ENCODE assay signal across 8 mouse cellular contexts in the genomic region with DNA sequence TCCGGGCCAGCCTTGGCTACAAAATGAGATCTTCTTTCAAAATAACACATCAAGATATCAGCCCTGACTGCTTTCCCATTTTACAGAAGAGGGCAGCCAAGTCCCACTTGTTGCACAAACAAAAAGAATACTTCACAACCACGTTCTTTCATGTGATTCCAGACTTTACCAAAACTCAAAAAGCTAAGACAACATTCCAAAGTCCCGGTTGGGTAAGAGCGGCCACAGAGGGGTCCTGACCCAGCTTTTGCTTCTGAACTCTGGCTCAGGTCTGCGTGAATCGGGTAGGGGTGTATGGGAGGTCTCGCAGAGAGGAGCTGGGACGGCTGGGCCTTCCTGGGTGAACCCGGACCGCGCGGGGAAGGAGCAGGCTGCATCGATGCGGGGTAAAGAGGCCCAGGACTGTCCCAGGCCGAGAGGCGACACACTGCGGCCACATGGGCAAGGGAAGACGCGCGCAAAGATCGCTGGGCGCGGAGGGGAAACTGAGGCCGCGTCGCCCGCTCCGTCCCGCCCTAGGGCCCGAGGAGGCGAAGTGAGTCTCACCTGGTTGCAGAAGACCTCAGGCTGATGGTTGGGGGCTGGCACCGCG. TPM values are rescaled to one million over a fixed set of nuclear protein-coding genes. Genes with fewer than 3 reads are reported as not detected.
DNase-seq lines count a peak whose midpoint lies in the region; ATAC-seq and TF ChIP-seq lines count a peak whose summit lies in the region.

No protein-coding gene starts in this region.

- peaks cover 10% of the 10 kb centered on the region for H3K4me1 ChIP-seq in testis, adult 2 months (ENCODE audit: control insufficient read depth, insufficient read depth, low read length)
- peaks cover 16% of the 10 kb centered on the region for H3K4me1 ChIP-seq in intestine, embryonic 15.5 days (replicated peaks)
- H3K4me1 ChIP-seq in midbrain, embryonic 13.5 days (replicated peaks), result peaks cover 21% of the 10 kb centered on the region

- peak overlapping the region; percentile 89 for H3K4me2 ChIP-seq in intestine, embryonic 15.5 days (replicated peaks)
- peak overlapping the region; percentile 98 for H3K4me2 ChIP-seq in midbrain, embryonic 13.5 days (replicated peaks)

- H3K4me3 ChIP-seq in testis, adult 2 months (ENCODE audit: control insufficient read depth, low read depth, low read length), result peak overlapping the region; percentile 83
- H3K4me3 ChIP-seq in intestine, embryonic 15.5 days (replicated peaks), result peak overlapping the region; percentile 84
- H3K4me3 ChIP-seq in midbrain, embryonic 13.5 days (replicated peaks), result peak overlapping the region; percentile 65

- peak; percentile 55 for ATAC-seq in intestine, embryonic 15.5 days
- ATAC-seq in midbrain, embryonic 13.5 days, result peak; percentile 77

- TF ChIP-seq CTCF in testis, adult 2 months (IDR thresholded peaks at IDR 0.05; ENCODE audit: control insufficient read depth, insufficient read depth, insufficient replicate concordance, low read depth, low read length), result no peak

- no peaks in the 10 kb centered on the region for H3K27me3 ChIP-seq in testis, adult 2 months (ENCODE audit: control insufficient read depth, insufficient read depth, low read length)
- no peaks in the 10 kb centered on the region for H3K27me3 ChIP-seq in intestine, embryonic 15.5 days (replicated peaks)
- peaks cover 8% of the 10 kb centered on the region for H3K27me3 ChIP-seq in midbrain, embryonic 13.5 days

- peak overlapping the region; percentile 90 for H3K9ac ChIP-seq in intestine, embryonic 15.5 days
- H3K9ac ChIP-seq in midbrain, embryonic 13.5 days (replicated peaks), result peak overlapping the region; percentile 76

- no peaks in the 10 kb centered on the region for H3K36me3 ChIP-seq in testis, adult 2 months (ENCODE audit: control insufficient read depth, insufficient read depth, low read length)
- H3K36me3 ChIP-seq in intestine, embryonic 15.5 days, result no peaks in the 10 kb centered on the region
- no peaks in the 10 kb centered on the region for H3K36me3 ChIP-seq in midbrain, embryonic 13.5 days

- no peaks in the 10 kb centered on the region for H3K9me3 ChIP-seq in intestine, embryonic 15.5 days
- H3K9me3 ChIP-seq in midbrain, embryonic 13.5 days, result no peaks in the 10 kb centered on the region

- no peak for TF ChIP-seq POLR2A in testis, adult 2 months (IDR thresholded peaks at IDR 0.05; ENCODE audit: control insufficient read depth, low read depth, low read length)

- DNase-seq in adrenal gland, postnatal 25 days, result peak; percentile 37
- no peak for DNase-seq in adrenal gland, adult 2 months
- no peak for DNase-seq in testis, postnatal 14 days (ENCODE audit: low spot score)
- no peak for DNase-seq in thymus, adult 18-20 months
- no peak for DNase-seq in layer of hippocampus, postnatal 36 days

- H3K27ac ChIP-seq in testis, adult 2 months (ENCODE audit: control insufficient read depth, insufficient read depth, low read depth, low read length), result peak overlapping the region; percentile 74
- peak overlapping the region; percentile 82 for H3K27ac ChIP-seq in intestine, embryonic 15.5 days
- no peak overlapping the region for H3K27ac ChIP-seq in midbrain, embryonic 13.5 days

- WGBS in intestine, embryonic 15.5 days, result 5% methylated on average over 33 of the region's 33 CpGs
- WGBS in midbrain, embryonic 13.5 days, result 4% methylated on average over 33 of the region's 33 CpGs

RNA-seq across cellular contexts. Expression of a gene that starts 0.7 kb away (rescaled TPM):
- 1,568 and 1,679 TPM in 2 replicates for total RNA-seq in adrenal gland, postnatal 25 days (2021)
- 1,000 to 10,000 TPM; 1,066 to 2,347 TPM for total RNA-seq in adrenal gland, adult 2 months (2021)
- 3,430 and 6,143 TPM in 2 replicates for polyA plus RNA-seq in adrenal gland, adult 2 months (2012; rRNA removed)
- 154 and 177 TPM in 2 replicates for polyA plus RNA-seq in testis, adult 2 months (2012; rRNA removed)
- polyA plus RNA-seq in intestine, embryonic 15.5 days (2015; fragmentation: Nextera tagmentation; extraction: Ambion mirVana), result 189 and 193 TPM in 2 replicates
- 91.9 and 92.3 TPM in 2 replicates for polyA plus RNA-seq in midbrain, embryonic 13.5 days (2015; fragmentation: Nextera tagmentation; extraction: Ambion mirVana)
- total RNA-seq in layer of hippocampus, postnatal 36 days (2021), result 100 to 1,000 TPM; 111 to 121 TPM

RNA-seq across cellular contexts. Expression of a gene that starts 25.8 kb away (rescaled TPM):
- total RNA-seq in adrenal gland, postnatal 25 days (2021), result 19.8 and 26.7 TPM in 2 replicates
- total RNA-seq in adrenal gland, adult 2 months (2021), result 10 to 100 TPM; 19.4 to 23.5 TPM
- polyA plus RNA-seq in adrenal gland, adult 2 months (2012; rRNA removed), result 14.1 and 14.5 TPM in 2 replicates
- 3.3 and 3.9 TPM in 2 replicates for polyA plus RNA-seq in testis, adult 2 months (2012; rRNA removed)
- polyA plus RNA-seq in intestine, embryonic 15.5 days (2015; fragmentation: Nextera tagmentation; extraction: Ambion mirVana), result 2.9 and 3.1 TPM in 2 replicates
- 1.2 and 1.3 TPM in 2 replicates for polyA plus RNA-seq in midbrain, embryonic 13.5 days (2015; fragmentation: Nextera tagmentation; extraction: Ambion mirVana)
- 1 to 10 TPM; 6.8 to 7.8 TPM for total RNA-seq in layer of hippocampus, postnatal 36 days (2021)

RNA-seq across cellular contexts. Expression of a gene that starts 47.2 kb away (rescaled TPM):
- total RNA-seq in adrenal gland, postnatal 25 days (2021), result 72.2 and 105 TPM in 2 replicates
- total RNA-seq in adrenal gland, adult 2 months (2021), result 10 to 100 TPM; 63.5 to 96.5 TPM
- 18.9 and 20.1 TPM in 2 replicates for polyA plus RNA-seq in adrenal gland, adult 2 months (2012; rRNA removed)
- polyA plus RNA-seq in testis, adult 2 months (2012; rRNA removed), result 21.9 and 28.4 TPM in 2 replicates
- polyA plus RNA-seq in intestine, embryonic 15.5 days (2015; fragmentation: Nextera tagmentation; extraction: Ambion mirVana), result 45.5 and 50.7 TPM in 2 replicates
- 55.5 and 60.5 TPM in 2 replicates for polyA plus RNA-seq in midbrain, embryonic 13.5 days (2015; fragmentation: Nextera tagmentation; extraction: Ambion mirVana)
- total RNA-seq in layer of hippocampus, postnatal 36 days (2021), result 10 to 100 TPM; 75.1 to 83.8 TPM

RNA-seq across cellular contexts. Expression of a gene that starts 47.6 kb away (rescaled TPM):
- total RNA-seq in adrenal gland, postnatal 25 days (2021), result 6.4 and 7.9 TPM in 2 replicates
- 1 to 10 TPM; 3.5 to 4.2 TPM for total RNA-seq in adrenal gland, adult 2 months (2021)
- polyA plus RNA-seq in adrenal gland, adult 2 months (2012; rRNA removed), result 4.6 TPM in 2 replicates
- polyA plus RNA-seq in testis, adult 2 months (2012; rRNA removed), result 138 and 140 TPM in 2 replicates
- 0.77 and 1.2 TPM in 2 replicates for polyA plus RNA-seq in intestine, embryonic 15.5 days (2015; fragmentation: Nextera tagmentation; extraction: Ambion mirVana)
- 4.9 TPM in 2 replicates for polyA plus RNA-seq in midbrain, embryonic 13.5 days (2015; fragmentation: Nextera tagmentation; extraction: Ambion mirVana)
- total RNA-seq in layer of hippocampus, postnatal 36 days (2021), result 10 to 100 TPM; 17.3 to 19.8 TPM

RNA-seq across cellular contexts. Expression of a gene that starts 47.6 kb away (rescaled TPM):
- total RNA-seq in adrenal gland, postnatal 25 days (2021), result not detected in 2 replicates
- not detected for total RNA-seq in adrenal gland, adult 2 months (2021)
- not detected in 2 replicates for polyA plus RNA-seq in adrenal gland, adult 2 months (2012; rRNA removed)
- polyA plus RNA-seq in testis, adult 2 months (2012; rRNA removed), result 0.14 TPM in 1 of 2 replicates, not detected in the other
- polyA plus RNA-seq in intestine, embryonic 15.5 days (2015; fragmentation: Nextera tagmentation; extraction: Ambion mirVana), result not detected in 2 replicates
- not detected in 2 replicates for polyA plus RNA-seq in midbrain, embryonic 13.5 days (2015; fragmentation: Nextera tagmentation; extraction: Ambion mirVana)
- 1 to 10 TPM in 1 of 2 experiments, not detected in 1; 2.3 TPM for total RNA-seq in layer of hippocampus, postnatal 36 days (2021)

Comparison
In these comparisons a context has a peak if more than half of its experiments do, and no peak if none do; other contexts are left out.
1. RNA of a gene that starts 0.7 kb away (polyA plus RNA-seq): 3,430 to 6,143 TPM in adrenal gland, adult 2 months; 189 to 193 TPM in intestine, embryonic 15.5 days, 154 to 177 TPM in testis, adult 2 months and 91.9 to 92.3 TPM in midbrain, embryonic 13.5 days; every median in the first group is over 10 times any median in the second.
2. Peak in every context shown above with its lines, with median percentiles within 50 percentile points of each other: H3K4me3 ChIP-seq.